Mouse (Mus musculus) heart, postnatal 4 days (tissue): ENCODE data around the gene Arid2. TPM values are rescaled to one million over a fixed set of nuclear protein-coding genes. Genes with fewer than 3 reads are reported as not detected.
"Not testable (repeated sequence)": the region's sequence is repeated elsewhere in the genome, so short reads cannot be mapped to it uniquely, and the experiment has no call there.

ENCODE experiments used
- DNase-seq: peaks from one replicate; pipeline ENCODE4 v3.0.0; 2021
- total RNA-seq, 2 experiments: library from RNA; stranded (reverse); gene quantifications; 2 replicates each; pipeline ENCODE4 v1.2.3; 2021

Gene Arid2
- 10 to 100 TPM; 42.9 to 47.6 TPM for total RNA-seq

DNA sequence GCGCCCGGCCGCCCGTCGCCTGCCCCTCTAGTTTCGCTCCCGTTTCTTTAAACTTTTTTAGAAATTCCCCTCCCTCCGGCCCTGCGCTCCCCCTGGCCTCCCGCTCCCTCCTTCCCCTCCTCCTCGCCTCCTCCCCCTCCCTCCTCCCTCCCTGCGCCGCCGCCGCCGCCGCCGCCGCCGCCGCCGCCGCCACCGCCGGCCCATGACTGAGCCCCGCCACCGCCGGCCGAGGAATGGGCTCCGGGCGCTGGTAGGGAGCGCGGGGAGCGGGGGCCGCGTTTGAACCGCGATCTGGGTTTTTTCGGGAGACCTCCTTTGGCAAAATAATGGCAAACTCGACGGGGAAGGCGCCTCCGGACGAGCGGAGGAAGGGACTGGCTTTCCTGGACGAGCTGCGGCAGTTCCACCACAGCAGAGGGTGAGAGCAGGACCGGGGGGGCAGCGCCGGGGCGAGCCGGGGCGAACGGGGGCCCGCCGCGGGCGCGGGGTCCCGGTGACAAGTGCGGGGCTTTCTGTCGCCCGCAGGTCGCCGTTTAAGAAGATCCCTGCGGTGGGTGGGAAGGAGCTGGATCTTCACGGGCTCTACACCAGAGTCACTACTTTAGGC, at the start of gene Arid2:
Arid2 (plus strand) TSS at position 150 of the 607 bp plus-strand sequence.
- peak; percentile 77 for DNase-seq

DNA sequence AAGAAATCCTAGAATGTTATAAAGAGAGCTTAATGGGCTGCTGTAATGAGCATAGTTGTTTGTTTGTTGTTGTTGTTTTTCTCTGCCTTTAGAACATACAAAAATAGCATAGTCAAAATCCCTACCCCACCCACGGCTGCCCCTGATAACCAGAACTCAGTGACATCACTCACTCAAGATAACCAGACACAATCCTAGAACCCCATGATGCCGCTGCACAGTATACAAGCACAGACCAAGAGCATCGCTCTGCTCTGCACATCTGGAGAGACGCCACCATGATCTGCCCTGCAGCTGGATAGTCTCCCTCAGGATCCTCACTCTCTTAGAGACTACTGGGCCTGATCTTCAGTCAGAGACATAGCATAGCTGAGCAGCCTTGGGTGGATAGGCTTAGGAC, 49.2 kb upstream of the Arid2 start:
- no peak for DNase-seq

DNA sequence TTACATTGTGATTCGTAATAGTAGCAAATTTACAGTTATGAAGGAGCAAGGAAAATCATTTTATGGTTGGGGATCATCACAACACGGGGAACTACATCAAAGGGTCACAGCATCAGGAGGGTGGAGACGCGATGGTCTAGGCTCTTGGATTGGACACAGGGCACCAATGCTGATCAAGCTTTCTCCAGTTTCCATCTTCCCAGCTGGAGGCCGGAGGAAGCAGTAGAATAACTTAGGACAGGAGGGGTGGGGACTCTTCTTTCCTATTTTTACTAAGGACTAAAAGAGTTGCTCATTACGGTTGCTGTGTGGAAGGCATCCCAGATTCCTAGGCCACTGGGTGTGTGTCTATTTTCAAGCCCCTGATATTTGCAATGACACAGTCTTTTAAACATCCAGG, 43.1 kb upstream of the Arid2 start:
- DNase-seq: no peak

DNA sequence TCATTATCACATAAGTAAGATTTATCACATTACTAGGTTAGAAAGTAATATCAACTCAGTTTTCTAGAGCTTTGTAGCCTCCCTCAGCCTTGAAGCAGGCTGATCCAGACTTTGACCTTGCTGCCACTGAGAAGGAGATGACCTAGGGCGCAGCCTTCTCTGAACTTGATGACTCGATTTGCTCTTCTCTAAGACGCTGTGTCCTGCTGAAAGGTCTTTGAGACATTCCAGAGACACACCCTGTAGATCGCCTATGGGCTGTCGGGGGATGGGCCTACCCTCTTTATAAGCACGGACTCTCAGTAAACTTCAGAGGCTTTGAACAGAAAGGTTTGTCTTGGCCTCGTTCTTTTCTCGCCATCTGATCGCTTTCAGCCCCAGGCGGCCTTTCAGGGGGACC, 42.6 kb upstream of the Arid2 start:
- DNase-seq: not testable (repeated sequence)

DNA sequence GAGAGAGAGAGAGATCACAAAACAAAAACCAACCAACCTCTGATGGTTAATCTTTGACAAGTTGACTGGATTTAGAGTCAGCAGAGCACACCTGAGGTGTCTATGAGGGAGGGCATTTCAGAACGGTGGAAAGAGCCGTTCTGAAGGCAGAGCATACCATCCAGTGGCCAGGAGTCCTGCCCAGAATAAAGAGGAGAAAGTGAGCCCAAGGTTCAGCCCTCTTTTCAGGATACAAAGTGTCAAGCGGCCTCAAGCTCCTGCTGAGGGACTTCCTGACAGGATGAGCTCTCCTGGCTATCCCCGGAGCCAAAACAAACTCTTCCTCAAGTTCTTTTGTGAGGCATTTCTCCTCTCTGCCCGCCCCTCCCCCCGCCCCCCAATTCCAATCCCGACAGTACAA, 33.5 kb upstream of the Arid2 start:
- no peak for DNase-seq

DNA sequence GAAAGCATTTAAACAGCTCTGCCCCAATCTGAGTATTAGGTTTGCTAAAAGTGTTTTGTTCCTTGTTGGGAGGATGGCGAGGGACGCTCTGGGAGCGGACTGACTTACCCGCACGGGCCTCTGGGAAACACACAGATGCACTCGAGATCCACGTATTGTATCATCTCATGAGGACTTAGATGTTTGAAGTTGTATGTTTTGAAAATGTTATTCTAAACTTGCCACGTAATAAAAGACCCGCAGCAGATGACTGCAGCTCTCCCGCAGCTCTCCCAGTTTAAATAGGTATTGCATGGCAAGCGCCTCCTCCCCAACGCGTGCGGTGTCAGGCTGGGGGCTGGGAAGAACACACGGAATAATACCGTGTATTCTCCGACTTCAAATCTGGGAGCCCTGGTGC, 33.0 kb upstream of the Arid2 start:
- DNase-seq: no peak

DNA sequence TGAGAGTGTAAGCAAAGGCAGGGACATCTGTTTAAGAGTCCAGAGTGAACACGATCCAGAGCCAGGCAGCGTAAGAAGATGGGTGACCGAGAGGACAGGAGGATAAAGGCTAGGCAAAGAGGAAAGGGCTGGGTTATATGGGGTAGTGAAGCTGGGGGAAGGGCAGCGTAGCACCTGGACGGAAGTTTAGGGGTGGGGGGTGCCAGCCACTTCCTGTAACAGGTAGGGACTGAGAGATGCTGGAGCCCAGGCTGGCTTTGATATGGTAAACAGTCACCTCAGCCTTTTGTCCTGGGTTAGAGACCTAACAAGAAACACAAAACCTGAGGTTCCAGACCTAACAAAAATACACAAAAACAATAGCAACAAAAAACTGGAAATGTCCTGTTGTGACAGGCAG, 29.5 kb upstream of the Arid2 start:
- DNase-seq: no peak

DNA sequence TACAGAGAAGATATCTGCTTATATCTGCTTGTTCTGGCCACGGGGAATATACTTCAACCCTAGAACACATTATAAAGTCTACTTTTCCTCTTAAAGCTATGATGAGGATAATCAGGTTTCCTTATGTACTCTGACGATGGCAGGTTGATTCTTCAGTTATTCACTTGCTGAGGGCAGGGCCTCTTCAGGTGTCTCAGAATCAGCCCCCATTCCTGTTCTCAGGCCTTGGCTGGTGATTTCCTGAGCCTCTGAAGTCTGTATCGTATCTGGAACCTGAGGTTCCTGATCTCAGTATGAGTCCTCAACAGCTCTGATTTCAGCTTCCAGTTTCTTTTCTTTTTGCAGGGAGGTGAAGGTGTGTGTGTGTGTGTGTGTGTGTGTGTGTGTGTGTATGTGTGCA, 22.7 kb upstream of the Arid2 start:
- no peak for DNase-seq

DNA sequence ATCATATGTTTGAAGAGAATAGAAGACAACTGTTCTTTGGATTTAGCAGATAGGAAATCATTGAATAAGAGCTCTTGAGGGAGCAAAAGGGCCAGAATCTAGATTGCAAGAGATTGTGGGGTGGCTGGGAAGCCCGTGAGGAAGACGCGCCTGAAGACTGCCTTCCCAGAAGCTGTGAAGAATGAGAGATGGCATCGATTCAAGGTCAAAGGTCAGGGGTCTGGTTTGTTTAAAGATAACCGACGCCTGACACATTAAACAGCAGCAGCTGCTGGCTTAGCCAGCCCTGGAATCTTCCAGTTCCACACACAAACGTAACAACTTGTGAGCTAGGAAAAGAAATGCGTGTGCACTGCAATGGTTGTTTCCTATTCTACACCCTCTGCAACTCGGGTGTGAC, 19.4 kb upstream of the Arid2 start:
- peak; percentile 45 for DNase-seq

DNA sequence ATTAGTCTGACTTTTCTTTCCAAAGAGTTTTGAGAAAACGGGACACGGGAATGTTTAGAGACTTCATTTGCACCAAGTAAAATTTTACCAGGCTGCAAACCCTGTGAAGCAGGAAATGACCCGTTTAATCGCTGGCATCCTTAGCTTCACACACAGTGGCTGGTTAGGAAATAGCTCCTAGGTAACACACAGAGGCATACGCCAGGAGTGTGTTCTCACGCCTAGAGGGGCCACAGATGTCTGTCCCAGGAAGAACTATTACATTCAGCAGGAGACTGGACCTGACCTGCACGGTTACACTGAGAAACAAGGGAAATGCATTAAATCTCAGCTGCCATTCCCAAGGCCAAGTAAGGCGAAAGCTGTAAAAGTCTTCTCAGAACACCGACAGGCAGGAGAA, 18.7 kb upstream of the Arid2 start:
- DNase-seq: no peak

DNA sequence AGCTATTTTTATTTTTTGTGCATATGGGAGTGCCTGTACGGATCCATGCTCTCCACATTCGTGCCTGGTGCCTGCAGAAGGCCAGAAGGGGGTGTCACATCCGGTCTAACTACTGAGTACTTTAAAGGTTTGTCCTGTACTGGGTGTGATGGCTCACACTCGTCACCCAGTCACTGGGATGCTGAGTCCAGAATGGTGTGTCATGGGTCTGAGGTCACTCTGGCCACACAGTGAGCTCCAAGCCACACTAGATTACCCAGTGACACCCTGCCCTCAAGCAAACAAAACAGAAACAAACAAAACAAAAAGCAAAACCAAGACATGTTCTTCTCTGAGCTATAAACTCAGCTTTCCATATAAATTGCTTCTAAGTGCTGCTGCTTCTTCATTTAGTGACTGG, 17.9 kb upstream of the Arid2 start:
- DNase-seq: no peak

DNA sequence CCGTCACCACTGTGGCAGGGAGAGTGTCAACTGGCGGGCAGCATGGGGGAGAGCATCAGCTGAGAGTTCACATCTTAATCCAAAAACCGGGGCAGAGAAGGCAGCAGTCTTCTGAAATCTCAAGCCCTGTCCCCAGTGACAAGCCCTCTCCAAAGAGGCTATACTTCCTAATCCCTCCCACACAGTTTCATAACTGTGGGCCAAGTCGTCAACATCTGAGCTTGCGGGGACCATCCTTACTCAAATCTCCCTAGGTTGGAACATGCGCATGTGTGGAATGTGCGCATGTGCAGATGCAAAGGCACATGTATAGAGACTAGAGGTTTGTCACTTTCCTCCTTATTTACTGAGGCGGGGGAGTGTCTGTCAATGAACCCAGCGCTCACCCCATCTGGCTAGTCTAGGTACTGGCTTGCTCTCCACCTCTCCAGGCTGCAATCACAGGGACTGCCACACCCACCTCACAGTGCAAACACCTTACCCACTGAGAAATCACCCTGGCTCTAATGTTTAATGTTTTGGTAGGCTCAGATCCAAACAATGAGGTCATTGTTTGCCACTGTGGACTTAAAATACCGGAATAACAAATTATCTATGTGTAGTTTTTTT, 16.9 kb upstream of the Arid2 start:
- no peak for DNase-seq

DNA sequence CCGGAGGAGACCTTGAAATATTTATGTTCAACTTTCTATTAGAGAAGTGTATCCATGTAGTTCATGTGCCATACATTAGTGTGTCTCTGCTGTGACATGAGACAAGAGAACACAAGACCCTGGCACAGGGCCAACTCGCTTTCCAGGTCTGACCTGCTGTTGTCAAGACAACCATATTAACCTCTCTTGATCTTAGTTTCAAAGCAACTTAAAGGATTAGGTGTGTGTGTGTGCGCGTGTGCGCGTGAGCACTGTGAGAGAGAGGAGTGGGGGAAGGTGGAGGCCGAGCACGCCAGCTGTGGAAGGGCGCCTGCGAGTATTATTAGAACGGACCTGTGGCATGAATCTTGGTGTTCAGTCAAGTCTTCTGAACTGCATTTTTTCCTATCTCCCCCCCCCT, 15.0 kb upstream of the Arid2 start:
- DNase-seq: peak; percentile 43

DNA sequence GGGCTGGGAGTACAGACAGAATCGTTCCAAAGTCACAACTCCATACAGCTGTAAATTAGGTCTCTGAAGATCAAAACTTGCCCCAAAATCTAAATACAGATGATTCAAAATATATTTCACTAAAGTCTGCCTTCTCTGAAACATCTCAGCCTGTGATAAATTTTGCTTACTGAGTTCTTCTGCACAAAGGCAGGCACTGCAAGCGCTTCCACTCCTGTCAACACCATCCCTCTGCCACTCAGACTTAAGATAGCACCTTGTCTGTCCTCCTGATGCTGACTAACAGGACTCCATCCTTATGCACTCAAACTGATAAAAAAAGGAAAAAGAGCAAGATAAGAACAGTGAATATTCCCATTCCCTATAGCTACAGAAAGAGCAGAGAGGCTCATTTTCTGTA, 13.0 kb upstream of the Arid2 start:
- DNase-seq: no peak

DNA sequence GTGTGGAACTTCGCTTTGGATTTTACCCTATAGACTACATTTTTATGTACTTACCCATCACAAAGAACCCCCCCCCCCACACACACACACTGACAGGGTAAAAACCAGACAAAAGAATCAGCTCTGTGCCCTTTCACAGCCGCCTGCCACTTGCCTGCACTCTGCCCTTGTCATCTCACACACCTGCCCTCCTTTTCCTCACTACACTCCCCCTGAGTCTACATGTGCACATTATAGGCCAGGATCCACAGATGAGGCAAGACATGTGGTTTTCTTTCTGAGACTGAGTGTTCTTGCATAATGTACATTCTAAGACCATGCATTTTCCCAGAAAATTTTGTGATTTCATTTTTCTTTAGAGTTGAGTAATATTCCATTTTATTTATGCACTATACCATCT, 12.1 kb upstream of the Arid2 start:
- no peak for DNase-seq

DNA sequence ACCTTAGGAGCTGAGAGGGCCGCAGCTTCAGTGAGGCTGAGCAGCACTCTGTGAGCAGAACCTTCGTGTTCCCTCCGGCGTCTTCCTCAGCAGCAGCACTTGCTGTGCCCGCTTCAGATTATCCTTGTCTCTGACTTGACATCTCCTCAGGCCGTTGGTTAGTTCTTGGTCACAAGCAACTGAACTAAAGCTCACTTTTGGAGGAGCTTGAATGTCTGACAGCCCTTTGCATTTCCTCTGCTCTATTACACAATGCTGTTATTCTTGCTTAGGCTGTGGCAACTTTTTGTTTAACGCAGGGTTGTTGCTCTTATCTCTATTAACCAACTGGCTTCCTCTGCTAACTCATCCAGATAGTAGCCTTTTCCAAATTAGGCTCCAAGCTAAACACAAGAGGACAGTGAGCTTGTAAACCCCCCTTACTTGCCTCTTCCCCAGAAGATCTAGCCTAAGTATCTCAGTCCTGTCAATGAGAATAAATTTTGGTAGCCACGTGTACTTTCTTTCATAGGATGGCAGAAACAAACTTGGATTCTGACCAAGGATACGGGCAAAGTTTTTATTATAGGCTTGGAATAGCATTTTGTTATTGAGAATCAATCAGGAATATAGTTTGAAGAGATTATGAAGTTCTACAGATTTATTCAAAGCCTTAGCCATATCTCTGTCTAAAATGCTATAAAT, 11.4 kb upstream of the Arid2 start:
- no peak for DNase-seq

DNA sequence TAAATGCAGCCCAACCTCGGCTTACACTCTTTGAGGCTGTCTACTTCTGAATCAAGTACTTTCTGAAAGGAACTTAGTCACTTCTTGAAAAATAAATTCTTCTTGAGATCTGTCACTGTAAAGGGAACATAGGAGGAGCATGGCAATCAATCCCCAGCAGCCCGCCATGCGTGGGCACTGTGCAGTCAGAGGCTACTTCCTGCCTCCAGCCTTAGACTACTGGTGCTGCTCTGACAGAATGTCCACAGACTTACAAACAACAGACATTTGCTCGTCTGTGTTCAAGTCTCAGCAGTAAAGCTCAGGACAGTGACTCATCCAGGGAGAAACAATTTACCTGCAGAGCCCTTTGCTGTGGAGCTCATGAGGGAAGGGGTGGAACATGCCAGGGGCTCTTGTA, 10.3 kb upstream of the Arid2 start:
- DNase-seq: no peak

DNA sequence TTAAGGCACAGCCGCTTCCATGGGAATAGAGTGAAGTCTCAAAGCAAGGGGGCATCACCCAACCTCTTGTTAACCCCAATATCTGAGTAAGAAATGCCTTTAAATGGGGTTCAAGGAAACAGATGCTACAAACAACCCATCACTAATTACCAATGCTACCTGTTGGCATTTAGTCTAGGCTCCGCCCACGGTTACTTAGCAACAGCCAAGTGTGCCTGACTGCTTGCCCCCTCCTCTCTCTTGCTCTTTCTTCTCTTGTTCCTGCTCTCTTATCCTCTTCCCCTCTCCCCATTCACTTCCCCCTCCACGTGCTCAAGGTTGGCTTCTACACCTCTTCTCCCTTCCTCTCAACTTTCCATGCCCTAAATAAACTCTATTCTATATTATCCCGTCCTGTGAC, 6.1 kb upstream of the Arid2 start:
- no peak for DNase-seq

DNA sequence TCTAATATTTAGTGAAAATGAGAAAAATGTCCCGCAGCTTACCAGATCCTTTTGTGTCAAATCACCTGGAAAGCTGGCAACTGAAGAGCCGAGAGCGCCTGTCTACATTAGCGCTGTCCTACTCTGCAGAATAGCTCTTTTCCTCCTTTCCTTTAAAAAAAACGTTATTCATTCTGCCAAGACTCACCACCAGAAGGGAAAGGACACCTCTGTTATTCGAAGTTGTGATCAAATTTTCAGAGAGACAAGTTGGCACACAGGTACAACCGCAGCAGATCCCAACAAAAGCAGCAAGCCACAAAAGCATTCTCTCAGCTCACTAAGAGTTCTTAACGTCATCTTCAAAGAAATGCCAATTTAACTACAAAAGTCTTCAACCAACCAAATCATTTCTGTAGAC, 4.2 kb upstream of the Arid2 start:
- DNase-seq: no peak

DNA sequence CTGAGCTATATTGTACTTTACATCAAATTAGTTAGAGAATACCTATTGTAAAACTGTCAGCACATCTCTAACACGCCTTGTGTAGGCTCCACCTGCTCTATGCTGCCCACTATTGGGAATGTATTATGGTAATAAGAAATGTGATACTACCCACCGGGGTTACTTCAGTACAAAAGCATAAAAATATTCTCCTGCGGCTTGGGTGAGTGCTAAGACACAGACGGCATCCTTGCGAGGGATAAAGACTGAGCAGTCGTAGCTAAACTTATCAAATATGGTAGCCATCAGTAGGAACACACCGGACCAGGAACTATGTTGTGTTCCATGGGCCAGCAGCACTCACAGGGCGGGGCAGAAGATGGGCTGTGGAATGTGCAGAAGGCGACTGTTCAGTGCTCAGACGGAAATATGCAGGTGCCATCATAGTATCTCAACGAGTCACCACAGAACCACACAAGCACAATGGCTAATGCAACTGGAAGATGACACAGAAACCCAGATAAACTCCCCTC, 3.3 kb upstream of the Arid2 start:
- peak; percentile 32 for DNase-seq

DNA sequence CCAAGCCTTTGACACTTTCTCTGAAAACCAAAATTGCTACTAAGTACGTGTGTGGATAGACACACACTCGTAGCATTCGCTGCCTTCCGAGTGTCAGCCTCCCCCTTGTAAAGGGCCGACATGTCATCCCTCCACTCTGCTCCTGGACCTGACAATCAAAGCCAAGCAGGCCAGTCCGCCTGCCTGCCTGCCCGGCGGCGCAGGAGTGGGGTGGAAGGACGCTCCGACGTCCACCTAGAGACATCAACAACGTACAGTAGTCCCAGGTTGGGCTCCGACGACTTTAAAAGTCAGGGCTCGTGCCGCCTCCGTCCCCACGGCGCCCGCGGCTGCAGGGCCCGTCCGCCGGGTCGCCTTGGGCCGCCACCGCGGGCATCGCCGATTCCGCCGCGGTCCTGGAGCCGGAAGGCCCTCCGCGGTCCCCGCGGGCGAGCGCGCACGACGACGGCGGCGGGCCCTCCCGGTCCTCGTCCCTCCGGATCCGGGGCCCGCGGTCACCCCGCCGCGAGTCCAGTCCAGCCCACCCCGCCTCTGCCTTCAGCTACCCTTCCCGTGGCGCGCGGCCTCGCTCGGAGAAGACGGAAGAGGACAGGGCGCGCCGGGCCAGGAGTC, 2.5 kb upstream of the Arid2 start:
- DNase-seq: peak; percentile 61

DNA sequence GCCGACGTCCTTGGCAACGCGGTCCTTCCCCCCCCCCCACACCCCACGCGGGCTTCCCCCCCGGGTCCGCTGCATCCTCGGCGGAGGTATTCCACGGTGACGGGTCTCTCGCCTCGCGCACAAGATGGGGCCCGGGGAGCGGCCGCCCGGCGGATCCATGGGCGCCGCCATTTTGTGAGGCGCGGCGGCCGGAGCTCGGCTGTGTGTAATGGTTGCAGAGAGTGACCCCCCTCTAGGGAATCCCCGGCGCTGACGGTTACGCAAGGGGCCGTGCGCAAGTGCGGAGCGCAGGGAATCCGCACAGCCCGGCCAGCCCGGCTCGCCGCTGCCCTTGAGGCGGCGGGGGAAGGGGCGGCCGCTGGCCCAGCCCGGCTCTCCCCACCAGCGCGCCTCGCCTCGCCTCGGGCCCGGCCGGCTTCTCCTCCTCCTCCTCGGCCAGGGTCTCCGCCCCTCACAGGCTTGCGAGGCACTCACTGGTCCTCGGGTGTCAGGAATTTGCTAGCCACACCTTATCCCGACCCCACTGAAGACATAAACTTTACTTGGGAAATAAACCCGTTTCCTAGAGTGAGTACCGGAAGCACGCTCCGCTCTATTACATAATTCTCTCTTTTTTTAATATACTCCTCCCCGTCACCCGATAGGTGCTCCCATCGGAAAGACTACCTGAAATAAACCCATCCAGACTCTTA, 1.8 kb upstream of the Arid2 start:
- DNase-seq: peak; percentile 91
